In genomic region chr1:52120191-52120590, GRCm38 (mm10) we compare ENCODE assay signal across 7 mouse cellular contexts. TPM values are rescaled to one million over a fixed set of nuclear protein-coding genes. Genes with fewer than 3 reads are reported as not detected.
A peak's percentile ranks its signal among the peaks of the same experiment; 100 is the strongest.
DNase-seq lines count a peak whose midpoint lies in the region; ATAC-seq and TF ChIP-seq lines count a peak whose summit lies in the region.

No protein-coding gene starts in this region.

- no peak for TF ChIP-seq CTCF in testis, adult 2 months (IDR thresholded peaks at IDR 0.05; ENCODE audit: control insufficient read depth, insufficient read depth, insufficient replicate concordance, low read depth, low read length)
- TF ChIP-seq CTCF in embryonic fibroblast, embryonic 13.5 days (IDR thresholded peaks at IDR 0.05; ENCODE audit: borderline replicate concordance, insufficient read depth, low read length) = no peak

- H3K4me3 ChIP-seq in testis, adult 2 months (ENCODE audit: control insufficient read depth, low read depth, low read length) = peak overlapping the region; percentile 99
- H3K4me3 ChIP-seq in embryonic fibroblast, embryonic 13.5 days (ENCODE audit: insufficient read depth, low read length) = peak overlapping the region; percentile 96
- peak overlapping the region; percentile 79 for H3K4me3 ChIP-seq in limb, embryonic 11.5 days (ENCODE audit: low read depth, low read length)
- peak overlapping the region; percentile 84 for H3K4me3 ChIP-seq in stomach, embryonic 14.5 days (ENCODE audit: low read depth, low read length)

- peaks cover 12% of the 10 kb centered on the region for H3K4me1 ChIP-seq in testis, adult 2 months (ENCODE audit: control insufficient read depth, insufficient read depth, low read length)
- H3K4me1 ChIP-seq in embryonic fibroblast, embryonic 13.5 days (ENCODE audit: control insufficient read depth, insufficient read depth, low read length) = 0 out of 2 replicates have a peak, but pooled peaks cover 3% of the 10 kb centered on the region
- H3K4me1 ChIP-seq in limb, embryonic 11.5 days (ENCODE audit: control insufficient read depth, insufficient read depth, low read length) = no peaks in the 10 kb centered on the region
- peaks cover 5% of the 10 kb centered on the region; the same call in 1 of the 2 replicates for H3K4me1 ChIP-seq in stomach, embryonic 14.5 days (ENCODE audit: control insufficient read depth, insufficient read depth, low read length)

- no peak overlapping the region for H3K9ac ChIP-seq in limb, embryonic 11.5 days (ENCODE audit: low read length)
- H3K9ac ChIP-seq in stomach, embryonic 14.5 days (replicated peaks; ENCODE audit: low read depth, low read length) = peak overlapping the region; percentile 45; the same call in 1 of the 2 replicates

- no peaks in the 10 kb centered on the region for H3K36me3 ChIP-seq in testis, adult 2 months (ENCODE audit: control insufficient read depth, insufficient read depth, low read length)
- H3K36me3 ChIP-seq in limb, embryonic 11.5 days (ENCODE audit: control insufficient read depth, insufficient read depth, low read length) = no peaks in the 10 kb centered on the region
- H3K36me3 ChIP-seq in stomach, embryonic 14.5 days (ENCODE audit: control insufficient read depth, insufficient read depth, low read length) = no peaks in the 10 kb centered on the region

- ATAC-seq in limb, embryonic 11.5 days (ENCODE audit: insufficient number of reproducible peaks, low FRiP score, low TSS enrichment, low read depth) = no peak
- ATAC-seq in stomach, embryonic 14.5 days (ENCODE audit: insufficient number of reproducible peaks, insufficient read depth, low FRiP score, low read depth) = no peak

- TF ChIP-seq POLR2A in testis, adult 2 months (IDR thresholded peaks at IDR 0.05; ENCODE audit: control insufficient read depth, low read depth, low read length) = no peak
- no peak for TF ChIP-seq POLR2A in embryonic fibroblast, embryonic 13.5 days (IDR thresholded peaks at IDR 0.05; ENCODE audit: low read depth, low read length)

- peak overlapping the region; percentile 86 for H3K4me2 ChIP-seq in limb, embryonic 11.5 days (ENCODE audit: low read depth, severe bottlenecking)
- H3K4me2 ChIP-seq in stomach, embryonic 14.5 days (replicated peaks; ENCODE audit: low read depth, low read length) = peak overlapping the region; percentile 85

- no peak overlapping the region for H3K27ac ChIP-seq in testis, adult 2 months (ENCODE audit: control insufficient read depth, insufficient read depth, low read depth, low read length)
- H3K27ac ChIP-seq in embryonic fibroblast, embryonic 13.5 days (ENCODE audit: insufficient read depth, low read length) = no peak overlapping the region
- no peak overlapping the region for H3K27ac ChIP-seq in limb, embryonic 11.5 days (replicated peaks; ENCODE audit: low read depth, low read length)
- no peak overlapping the region for H3K27ac ChIP-seq in stomach, embryonic 14.5 days (ENCODE audit: low read length)

- no peaks in the 10 kb centered on the region for H3K27me3 ChIP-seq in testis, adult 2 months (ENCODE audit: control insufficient read depth, insufficient read depth, low read length)
- no peaks in the 10 kb centered on the region for H3K27me3 ChIP-seq in limb, embryonic 11.5 days (ENCODE audit: control insufficient read depth, insufficient read depth, low read length)
- no peaks in the 10 kb centered on the region for H3K27me3 ChIP-seq in stomach, embryonic 14.5 days (ENCODE audit: control insufficient read depth, insufficient read depth, low read length)

- 39% methylated on average over 10 of the region's 10 CpGs for WGBS in limb, embryonic 11.5 days
- 36% methylated on average over 10 of the region's 10 CpGs for WGBS in stomach, embryonic 14.5 days

- no peaks in the 10 kb centered on the region for H3K9me3 ChIP-seq in limb, embryonic 11.5 days (ENCODE audit: control insufficient read depth, low read length)
- H3K9me3 ChIP-seq in stomach, embryonic 14.5 days (ENCODE audit: control insufficient read depth, low read depth, low read length) = no peaks in the 10 kb centered on the region

- intact Hi-C loops in left cerebral cortex, postnatal 25 days (cut with DNase I) = no loop called here

- DNase-seq in testis, postnatal 14 days (ENCODE audit: low spot score) = no peak
- no peak for DNase-seq in limb, embryonic 11.5 days (ENCODE audit: low spot score)
- DNase-seq in right cerebral cortex, postnatal 25 days = no peak
- DNase-seq in left cerebral cortex, postnatal 25 days (ENCODE audit: low spot score in 2 of 2) = no peak

RNA-seq across cellular contexts. Expression of gene Stat1, which starts 1.0 kb away (rescaled TPM):
- 8.3 and 8.5 TPM in 2 replicates for polyA plus RNA-seq in testis, adult 2 months (2012; rRNA removed)
- 45.4 and 68.0 TPM in 2 replicates for polyA plus RNA-seq in embryonic fibroblast, embryonic 13.5 days (2011; ENCODE audit: insufficient read length, low read depth, missing spikeins)
- polyA plus RNA-seq in limb, embryonic 11.5 days (2014; fragmentation: Nextera tagmentation; extraction: Ambion mirVana) = 14.9 and 16.1 TPM in 2 replicates
- polyA plus RNA-seq in stomach, embryonic 14.5 days (2014; fragmentation: Nextera tagmentation; extraction: Ambion mirVana) = 20.9 and 21.7 TPM in 2 replicates
- 10 to 100 TPM; 16.2 to 17.4 TPM for total RNA-seq in left cerebral cortex, postnatal 25 days (2021)
